Mouse (Mus musculus) embryonic facial prominence, embryonic 10.5 days (tissue): Measurements from ENCODE around the gene Hip1. TPM values are rescaled to one million over a fixed set of nuclear protein-coding genes. Genes with fewer than 3 reads are reported as not detected.

Experiments used
- DNase-seq: peaks from one replicate; pipeline ENCODE4 v3.0.0-alpha.2; 2017; ENCODE audit warnings: low spot score
- H3K27ac ChIP-seq: fragments of 300-500 bp; sonication (generic); replicated peaks from 2 replicates; pipeline ENCODE4 v1.5.1; 2016; ENCODE audit warnings: mild to moderate bottlenecking
- H3K27me3 ChIP-seq: fragments of 300-500 bp; sonication (generic); replicated peaks from 2 replicates; pipeline ENCODE4 v1.6.1; 2016; ENCODE audit warnings: low read depth, mild to moderate bottlenecking; ENCODE audit not compliant: poor library complexity, severe bottlenecking
- H3K36me3 ChIP-seq: fragments of 300-500 bp; sonication (generic); replicated peaks from 2 replicates; pipeline ENCODE4 v1.6.1; 2016; ENCODE audit warnings: mild to moderate bottlenecking, moderate library complexity
- H3K4me1 ChIP-seq: fragments of 300-500 bp; sonication (generic); 2 replicates; pipeline ENCODE4 v1.6.1; 2016
- H3K4me3 ChIP-seq: fragments of 300-500 bp; sonication (generic); 2 replicates; pipeline ENCODE4 v1.5.1; 2016; ENCODE audit warnings: mild to moderate bottlenecking, moderate library complexity
- H3K9me3 ChIP-seq: fragments of 300-500 bp; sonication (generic); 2 replicates; pipeline ENCODE4 v1.6.1; 2016; ENCODE audit warnings: mild to moderate bottlenecking
- WGBS: fragments of 180-500 bp; shearing (Covaris S2); methylation state at CpG from one replicate; pipeline ENCODE4 v1.1.7; 2016; 5-methylcytosine and 5-hydroxymethylcytosine counted together
- polyA plus RNA-seq: library from polyadenylated mRNA; unstranded; fragments of >200 nt; fragmentation: Nextera tagmentation; extraction: Ambion mirVana; gene quantifications from 2 replicates; pipeline ENCODE4 v1.2.1, GENCODE M21; 2016

Gene Hip1
- polyA plus RNA-seq, 1 experiment from 2014 or later, result 64.6 TPM

DNA sequence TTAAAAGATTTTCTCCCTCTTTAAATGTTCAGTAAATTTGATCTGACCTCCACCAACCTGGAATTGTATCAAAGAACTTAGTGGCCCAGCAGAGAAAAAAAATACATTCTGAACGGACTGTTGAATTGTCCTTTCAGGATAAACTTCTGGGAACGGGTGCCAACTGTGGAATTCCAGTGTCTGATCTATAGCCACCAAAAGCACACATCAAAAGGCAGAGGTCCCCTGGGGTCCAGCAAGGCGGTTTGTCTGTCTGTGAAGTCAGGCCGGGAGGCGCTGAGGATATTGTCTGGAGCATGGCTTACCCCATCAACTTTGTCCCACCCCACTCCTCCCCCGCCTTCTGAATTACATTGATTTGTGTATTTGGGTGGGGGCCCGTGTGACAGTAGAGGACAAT, 16.9 kb downstream of the Hip1 start:
- 61% methylated on average over 7 of the region's 7 CpGs for WGBS

DNA sequence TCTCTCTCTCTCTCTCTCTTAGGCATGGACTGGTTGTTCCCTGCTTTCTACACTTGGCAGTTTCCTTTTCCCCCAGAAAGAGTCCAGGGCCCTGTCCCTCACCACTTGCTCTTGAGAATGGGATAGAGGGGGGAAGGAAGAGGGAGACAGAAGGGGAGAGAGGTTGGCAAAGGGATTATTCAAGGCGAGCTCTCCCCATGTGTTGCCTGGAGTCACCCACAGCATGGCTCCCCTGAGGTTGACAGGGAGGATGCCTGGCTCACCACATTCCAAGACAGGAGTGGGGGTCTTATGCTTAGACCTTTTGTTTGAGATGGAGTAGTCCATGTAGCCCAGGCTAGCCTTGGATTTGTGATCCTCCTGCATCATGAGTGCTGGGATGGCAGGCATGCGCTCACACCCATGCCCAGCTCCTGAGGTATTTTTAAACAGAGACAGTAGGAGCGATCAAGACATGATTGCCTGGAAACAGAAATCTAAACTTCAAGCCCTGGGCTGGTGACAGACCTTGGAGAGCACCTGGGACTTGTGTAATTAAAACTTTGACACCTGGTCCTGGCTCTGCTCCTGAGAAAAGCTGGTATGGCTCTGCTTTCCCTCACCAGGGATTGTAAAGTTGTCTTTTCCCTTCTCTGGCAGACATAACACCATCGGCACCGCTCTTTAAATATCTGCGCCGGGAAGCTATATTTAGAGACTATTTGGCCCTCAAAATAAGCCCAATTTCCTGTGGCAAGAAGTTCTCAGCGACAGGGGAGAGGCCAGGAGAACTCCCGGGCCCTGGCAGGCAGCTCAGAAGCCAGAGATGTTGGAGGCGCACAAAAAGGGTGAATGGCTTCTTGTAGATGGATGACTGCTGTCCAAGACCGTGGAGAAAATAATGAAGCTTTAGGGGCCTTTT, 20.0 kb downstream of the Hip1 start:
- H3K4me1 ChIP-seq, result peaks cover 7% of the 10 kb centered on the region
- H3K36me3 ChIP-seq, result peaks cover 11% of the 10 kb centered on the region; the same call in 1 of the 2 replicates
- no peaks in the 10 kb centered on the region for H3K27me3 ChIP-seq
- no peak overlapping the region for H3K4me3 ChIP-seq
- no peak for DNase-seq
- no peaks in the 10 kb centered on the region for H3K9me3 ChIP-seq
- WGBS, result 78% methylated on average over 11 of the region's 11 CpGs
- no peak overlapping the region for H3K27ac ChIP-seq

More for the DNA sequence above, 16.9 kb downstream of the Hip1 start:
- H3K4me3 ChIP-seq, result no peak overlapping the region
- no peaks in the 10 kb centered on the region for H3K9me3 ChIP-seq
- peaks cover 4% of the 10 kb centered on the region; the same call in 1 of the 2 replicates for H3K4me1 ChIP-seq
- H3K27me3 ChIP-seq, result no peaks in the 10 kb centered on the region
- DNase-seq, result no peak
- H3K36me3 ChIP-seq, result peaks cover 9% of the 10 kb centered on the region; the same call in 1 of the 2 replicates
- no peak overlapping the region for H3K27ac ChIP-seq

DNA sequence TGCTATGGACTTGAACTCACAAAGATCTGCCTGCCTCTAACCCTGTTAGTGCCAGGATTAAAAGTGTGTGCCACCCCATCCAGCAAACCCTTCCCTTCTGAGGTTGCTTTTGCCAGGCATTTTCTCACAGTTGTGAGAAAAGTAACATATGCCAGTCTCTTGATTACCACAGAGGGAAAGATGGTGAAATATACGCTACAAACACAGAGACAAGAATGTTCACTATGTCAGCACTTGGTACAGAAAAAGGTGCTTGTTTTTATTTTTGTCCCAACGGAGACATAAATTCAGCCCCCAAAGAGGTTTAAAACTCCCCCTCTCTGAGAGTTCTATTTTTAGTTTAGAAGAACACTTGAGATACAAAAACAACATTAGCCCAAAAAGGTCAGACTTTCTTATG, 20.8 kb downstream of the Hip1 start:
- Histone ChIP-seq H3K27me3 (no peaks in the 10 kb centered on the region), H3K27ac (no peak overlapping the region), H3K36me3 (peaks cover 11% of the 10 kb centered on the region; the same call in 1 of the 2 replicates), H3K4me3 (no peak overlapping the region), H3K4me1 (peaks cover 7% of the 10 kb centered on the region), H3K9me3 (no peaks in the 10 kb centered on the region)
- 93% methylated on average over 2 of the region's 2 CpGs for WGBS
- no peak for DNase-seq

DNA sequence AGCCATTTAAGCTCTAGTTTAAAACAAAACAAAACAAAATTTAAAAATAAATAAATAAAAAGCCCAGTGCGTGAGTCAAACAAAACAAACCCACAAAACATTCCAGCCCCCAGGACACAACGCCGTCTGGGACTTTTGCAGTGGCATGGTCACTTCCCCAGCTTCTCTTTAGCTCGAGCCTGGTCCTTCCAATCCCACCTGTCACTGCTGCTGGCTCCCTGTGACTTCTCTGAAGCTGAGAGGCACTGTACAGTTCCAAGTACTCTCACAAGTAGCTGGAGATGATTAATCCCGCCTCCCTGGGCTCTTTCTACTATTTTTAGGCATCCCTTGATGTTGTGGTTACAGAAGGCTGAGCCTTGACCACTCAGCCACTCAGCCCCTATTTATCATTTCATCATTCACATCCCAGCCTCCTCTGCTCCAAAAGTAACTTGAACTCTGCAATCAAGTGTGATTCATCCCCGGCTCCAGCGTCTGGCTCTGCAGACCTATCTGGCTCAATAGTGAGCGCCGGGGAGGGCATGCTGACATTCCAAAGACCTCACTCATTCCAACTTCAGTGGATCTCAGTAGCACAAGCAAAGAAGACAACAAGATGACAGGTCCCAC, 22.7 kb downstream of the Hip1 start:
- 73% methylated on average over 9 of the region's 9 CpGs for WGBS
- 0 out of 2 replicates have a peak, but pooled peaks cover under 1% of the 10 kb centered on the region for H3K9me3 ChIP-seq
- no peak overlapping the region for H3K27ac ChIP-seq
- no peak for DNase-seq
- H3K4me3 ChIP-seq, result no peak overlapping the region
- peaks cover 7% of the 10 kb centered on the region for H3K4me1 ChIP-seq
- peaks cover 11% of the 10 kb centered on the region for H3K36me3 ChIP-seq
- H3K27me3 ChIP-seq, result no peaks in the 10 kb centered on the region

DNA sequence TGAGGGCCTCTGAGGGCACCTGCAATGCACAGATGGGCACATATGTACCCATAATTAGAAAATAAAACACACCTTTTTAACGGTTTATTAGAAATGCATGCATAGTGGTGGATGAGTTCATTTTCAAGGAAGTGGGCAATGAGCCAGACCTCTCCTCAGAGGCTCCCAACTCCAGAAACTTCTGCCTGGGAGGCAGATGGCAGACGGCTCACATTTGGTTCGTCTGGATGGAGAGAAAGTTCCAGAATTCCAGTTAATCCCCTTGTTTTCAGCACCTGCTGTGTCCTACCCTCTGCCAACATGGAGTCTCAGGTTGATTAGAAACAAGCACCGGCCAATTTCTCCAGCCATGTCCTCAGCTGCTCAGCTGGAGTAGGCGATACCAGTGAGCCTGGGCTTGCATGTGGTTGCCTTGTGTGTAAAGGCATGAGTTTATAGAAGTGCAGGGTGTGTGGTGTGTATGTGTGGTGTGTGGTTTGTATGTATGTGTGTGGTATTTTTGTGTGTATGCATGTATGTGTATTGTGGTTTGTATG, 27.5 kb downstream of the Hip1 start:
- Histone ChIP-seq H3K36me3 (peaks cover 31% of the 10 kb centered on the region), H3K9me3 (peaks cover 18% of the 10 kb centered on the region), H3K4me3 (no peak overlapping the region), H3K27me3 (no peaks in the 10 kb centered on the region), H3K4me1 (peaks cover 12% of the 10 kb centered on the region), H3K27ac (no peak overlapping the region)
- 95% methylated on average over 5 of the region's 5 CpGs for WGBS
- no peak for DNase-seq

DNA sequence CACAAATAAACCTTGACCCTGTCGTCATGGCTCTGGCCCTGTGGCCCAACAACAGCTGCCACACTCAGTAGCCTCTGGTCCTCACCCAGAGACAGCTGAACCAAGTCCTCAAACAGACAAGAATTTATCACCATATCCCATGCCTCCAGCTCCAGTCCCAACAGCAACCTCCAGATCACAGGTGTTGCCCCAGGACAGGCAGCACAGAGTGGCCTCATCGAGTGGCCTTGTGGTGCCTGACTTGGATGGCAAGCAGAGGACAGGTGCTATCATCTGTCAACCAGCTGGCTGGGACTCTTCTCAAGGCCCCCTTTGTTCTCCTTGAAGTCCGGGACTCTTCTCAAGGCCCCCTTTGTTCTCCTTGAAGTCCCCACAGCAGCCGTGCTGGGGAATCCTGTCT, 31.8 kb downstream of the Hip1 start:
- peak; percentile 29 for DNase-seq
- H3K4me1 ChIP-seq, result peaks cover 8% of the 10 kb centered on the region
- peaks cover 28% of the 10 kb centered on the region for H3K36me3 ChIP-seq
- H3K4me3 ChIP-seq, result no peak overlapping the region
- H3K9me3 ChIP-seq, result peaks cover 18% of the 10 kb centered on the region
- 25% methylated on average over 4 of the region's 4 CpGs for WGBS
- H3K27ac ChIP-seq, result peak overlapping the region; percentile 7; the same call in 1 of the 2 replicates
- H3K27me3 ChIP-seq, result no peaks in the 10 kb centered on the region

DNA sequence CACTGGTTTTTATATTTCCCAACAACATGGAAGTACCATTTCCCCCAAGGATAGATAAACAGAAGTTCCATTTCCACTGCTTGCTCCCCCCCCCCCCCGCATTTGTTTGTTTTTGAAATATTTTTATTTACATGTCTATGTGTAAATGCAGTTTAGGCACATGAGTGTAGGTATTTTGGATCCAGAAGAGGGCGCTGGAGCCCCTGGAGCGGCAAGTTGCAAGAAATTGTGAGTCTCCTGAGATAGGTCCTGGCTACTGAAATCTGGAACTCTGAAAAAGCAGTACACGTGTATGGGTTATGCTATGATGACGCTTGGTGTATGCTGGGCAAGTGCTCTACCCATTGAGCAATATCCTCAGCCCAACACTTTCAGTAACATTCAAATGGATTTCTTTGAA, 33.8 kb downstream of the Hip1 start:
- Histone ChIP-seq H3K9me3 (peaks cover 13% of the 10 kb centered on the region), H3K36me3 (peaks cover 22% of the 10 kb centered on the region), H3K4me1 (peaks cover 8% of the 10 kb centered on the region), H3K27me3 (no peaks in the 10 kb centered on the region), H3K27ac (no peak overlapping the region), H3K4me3 (no peak overlapping the region)
- 62% methylated on average over 5 of the region's 5 CpGs for WGBS
- DNase-seq, result no peak

DNA sequence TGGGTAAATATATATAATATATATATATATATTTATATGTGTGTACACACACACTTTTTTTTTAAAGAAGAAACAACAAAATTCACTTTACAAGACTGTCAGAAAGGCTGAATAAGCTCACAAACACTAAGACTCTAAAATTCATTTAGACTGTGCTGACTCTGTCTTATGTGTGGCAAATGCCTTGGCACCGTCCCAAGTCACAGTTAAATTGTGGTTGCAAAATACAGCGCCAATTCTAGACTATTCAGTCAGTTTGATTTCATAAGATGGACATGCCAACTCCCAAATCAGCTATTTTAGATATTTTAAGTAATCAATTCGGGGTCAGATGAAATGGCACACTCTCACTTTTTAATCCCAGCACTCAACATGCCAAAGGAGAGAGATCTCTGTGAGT, 36.6 kb downstream of the Hip1 start:
- 0 out of 2 replicates have a peak, but pooled peaks cover 3% of the 10 kb centered on the region for H3K9me3 ChIP-seq
- DNase-seq, result no peak
- no peak overlapping the region for H3K27ac ChIP-seq
- no peak overlapping the region for H3K4me3 ChIP-seq
- H3K4me1 ChIP-seq, result peaks cover 9% of the 10 kb centered on the region
- H3K36me3 ChIP-seq, result peaks cover 7% of the 10 kb centered on the region; the same call in 1 of the 2 replicates
- no peaks in the 10 kb centered on the region for H3K27me3 ChIP-seq
- WGBS, result 92% methylated on average over 3 of the region's 3 CpGs

DNA sequence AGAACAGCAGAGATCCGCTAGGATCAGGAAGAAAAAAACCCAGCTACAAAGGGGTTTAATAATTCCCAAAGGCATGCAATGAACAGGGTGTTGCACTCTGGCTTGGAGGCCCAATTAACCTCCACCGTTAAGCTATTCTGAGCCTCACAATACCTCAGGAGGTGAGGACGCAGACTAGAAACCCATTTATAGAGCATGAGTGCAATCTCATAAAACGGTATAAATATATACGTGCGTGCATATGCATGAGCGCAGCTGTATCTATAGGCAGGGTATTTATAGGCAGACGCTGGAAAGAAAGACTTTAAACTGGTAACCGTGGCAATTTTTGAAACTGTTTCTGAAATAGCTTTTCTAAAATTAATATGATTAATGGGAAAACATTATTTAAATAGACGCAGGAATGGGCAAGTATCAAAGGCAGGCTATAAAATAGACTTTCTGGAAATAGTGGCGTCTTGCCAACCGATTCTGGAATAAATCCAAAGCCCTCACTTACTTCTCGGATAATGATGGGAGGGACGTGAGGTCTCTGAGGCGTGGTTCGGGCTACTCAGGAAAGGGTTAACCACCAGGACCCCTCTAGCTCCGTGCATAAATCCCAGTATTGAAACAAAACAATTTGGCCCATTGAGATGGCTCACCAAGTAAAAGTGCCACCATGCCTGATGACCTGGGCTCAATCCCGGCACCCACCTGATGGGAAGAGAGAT, 37.2 kb downstream of the Hip1 start:
- no peak for DNase-seq
- H3K27me3 ChIP-seq, result no peaks in the 10 kb centered on the region
- no peak overlapping the region for H3K4me3 ChIP-seq
- WGBS, result 85% methylated on average over 18 of the region's 18 CpGs
- H3K4me1 ChIP-seq, result peaks cover 4% of the 10 kb centered on the region; the same call in 1 of the 2 replicates
- peaks cover 7% of the 10 kb centered on the region; the same call in 1 of the 2 replicates for H3K36me3 ChIP-seq
- H3K27ac ChIP-seq, result no peak overlapping the region
- 0 out of 2 replicates have a peak, but pooled peaks cover 3% of the 10 kb centered on the region for H3K9me3 ChIP-seq

DNA sequence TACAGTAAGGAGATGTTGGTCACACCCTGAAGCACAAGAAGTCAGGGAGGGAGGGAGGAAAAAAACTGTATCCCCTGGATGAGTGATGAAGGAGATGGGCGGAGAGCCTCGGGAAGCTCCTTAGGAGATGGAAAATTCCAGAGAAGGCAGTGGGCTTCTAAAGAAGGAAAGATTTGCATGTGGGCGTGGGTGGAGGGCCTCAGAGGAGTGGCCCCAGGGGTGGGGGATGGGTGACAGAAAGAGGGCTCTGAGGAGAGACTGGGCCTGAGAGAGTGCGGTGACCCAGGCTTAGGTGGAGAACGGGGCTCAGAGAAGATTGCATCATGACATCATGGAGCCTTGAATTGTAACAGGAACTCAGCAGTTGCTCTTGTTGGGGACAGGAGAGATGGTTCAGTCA, 39.5 kb downstream of the Hip1 start:
- Histone ChIP-seq H3K27ac (no peak overlapping the region), H3K36me3 (peaks cover 7% of the 10 kb centered on the region; the same call in 1 of the 2 replicates), H3K9me3 (0 out of 2 replicates have a peak, but pooled peaks cover 3% of the 10 kb centered on the region), H3K4me1 (0 out of 2 replicates have a peak, but pooled peaks cover 10% of the 10 kb centered on the region), H3K4me3 (no peak overlapping the region), H3K27me3 (no peaks in the 10 kb centered on the region)
- DNase-seq, result no peak
- WGBS, result 75% methylated on average over 5 of the region's 5 CpGs

DNA sequence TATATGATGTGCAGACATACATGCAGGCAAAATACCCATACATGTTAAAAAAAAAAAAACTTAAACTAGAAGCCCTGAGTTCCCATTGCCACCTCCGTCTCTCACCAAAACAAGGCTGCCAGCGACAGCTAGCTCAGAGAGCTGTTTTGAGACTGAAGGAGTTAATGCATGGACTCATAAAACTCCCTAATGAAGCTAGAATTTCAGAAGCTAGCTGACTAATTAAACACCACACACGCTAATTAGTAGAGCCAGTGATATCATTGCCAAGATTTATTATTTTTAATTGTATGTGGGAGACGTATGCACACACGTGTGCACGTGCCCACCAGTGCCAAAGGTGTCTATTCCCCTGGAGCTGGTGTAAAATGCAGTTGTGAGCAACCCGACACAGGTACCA, 42.0 kb downstream of the Hip1 start:
- Histone ChIP-seq H3K27me3 (no peaks in the 10 kb centered on the region), H3K36me3 (peaks cover 7% of the 10 kb centered on the region; the same call in 1 of the 2 replicates), H3K4me3 (no peak overlapping the region), H3K9me3 (0 out of 2 replicates have a peak, but pooled peaks cover 3% of the 10 kb centered on the region), H3K4me1 (0 out of 2 replicates have a peak, but pooled peaks cover 16% of the 10 kb centered on the region), H3K27ac (no peak overlapping the region)
- 90% methylated on average over 7 of the region's 7 CpGs for WGBS
- DNase-seq, result no peak

DNA sequence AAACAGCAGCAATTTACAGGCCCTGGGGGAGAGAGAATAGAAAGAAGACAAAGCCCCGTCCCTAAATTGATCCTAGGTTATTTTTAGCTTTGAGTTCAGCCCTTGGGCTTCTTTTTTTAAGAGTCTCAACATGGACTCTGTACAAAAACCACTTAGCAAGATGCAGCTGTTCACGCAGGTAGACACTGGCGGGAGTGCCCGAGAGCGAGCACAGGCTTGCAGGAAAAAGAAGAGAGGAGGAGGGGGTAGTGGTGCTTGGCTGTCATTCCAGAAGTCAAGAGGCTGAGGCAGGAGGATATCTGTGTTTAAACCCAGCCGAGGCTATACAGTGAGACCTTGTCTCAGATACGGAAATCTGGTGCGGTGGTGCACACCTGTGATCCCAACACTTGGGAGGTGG, 42.9 kb downstream of the Hip1 start:
- peaks cover 7% of the 10 kb centered on the region; the same call in 1 of the 2 replicates for H3K36me3 ChIP-seq
- DNase-seq, result no peak
- H3K27ac ChIP-seq, result no peak overlapping the region
- peaks cover 23% of the 10 kb centered on the region for H3K4me1 ChIP-seq
- no peak overlapping the region for H3K4me3 ChIP-seq
- 79% methylated on average over 8 of the region's 8 CpGs for WGBS
- no peaks in the 10 kb centered on the region for H3K27me3 ChIP-seq
- 0 out of 2 replicates have a peak, but pooled peaks cover 3% of the 10 kb centered on the region for H3K9me3 ChIP-seq
